Mouse (Mus musculus) urinary bladder, postnatal 36 days (tissue): ENCODE measurements around the gene Gramd4.
"Not testable (repeated sequence)": the region's sequence is repeated elsewhere in the genome, so short reads cannot be mapped to it uniquely, and the experiment has no call there.

Experiments
- DNase-seq, 2 experiments: peaks; one replicate each; pipeline ENCODE4 v3.0.0; 2022; ENCODE audit warnings: low spot score in 2 of 2, mixed read lengths in 1 of 2

Gramd4 gene

GRCm38 (mm10) chr15:86090578-86090977, 33.1 kb downstream of the Gramd4 start:
- no peak for DNase-seq

DNA sequence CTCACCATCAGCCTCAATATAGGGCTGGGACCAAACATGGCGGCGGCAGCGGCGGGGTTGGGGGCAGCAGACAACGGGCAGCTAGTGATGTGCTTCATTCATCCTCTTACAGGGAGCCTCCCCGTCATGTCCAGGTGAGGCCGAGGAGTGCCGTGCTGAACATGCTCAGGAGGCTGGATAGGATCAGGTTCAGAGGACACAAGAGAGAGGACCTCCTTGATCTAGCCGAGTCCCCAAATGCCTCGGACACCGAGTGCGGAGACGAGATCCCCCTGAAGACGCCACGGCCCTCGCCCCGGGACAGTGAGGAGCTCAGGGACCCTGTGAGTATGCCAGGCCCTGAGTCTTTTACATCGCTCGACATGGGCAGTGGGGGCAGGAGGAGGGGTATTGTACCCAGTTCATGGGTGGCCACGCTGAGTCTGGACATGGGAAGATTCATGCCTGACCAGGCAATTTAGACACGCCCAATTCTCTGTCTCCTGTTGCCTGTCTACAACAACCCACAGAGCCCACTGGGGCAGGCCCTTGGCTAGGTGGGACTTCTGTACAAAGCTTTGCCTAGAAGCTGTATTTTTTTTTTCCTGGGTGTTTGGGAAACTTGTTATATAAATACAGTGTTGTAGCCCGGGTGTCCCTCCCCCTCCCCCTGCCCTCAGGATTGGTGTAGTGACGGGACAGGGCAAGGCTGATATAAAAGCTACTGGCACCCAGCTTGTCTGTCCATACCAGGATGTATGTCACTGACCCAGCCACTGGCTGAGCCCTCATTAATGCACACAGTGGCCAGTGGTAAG, 33.9 kb downstream of the Gramd4 start:
- DNase-seq: no peak

- no peak for DNase-seq
Observed at GRCm38 (mm10) chr15:86091998-86092670, 34.6 kb downstream of the Gramd4 start.

DNA sequence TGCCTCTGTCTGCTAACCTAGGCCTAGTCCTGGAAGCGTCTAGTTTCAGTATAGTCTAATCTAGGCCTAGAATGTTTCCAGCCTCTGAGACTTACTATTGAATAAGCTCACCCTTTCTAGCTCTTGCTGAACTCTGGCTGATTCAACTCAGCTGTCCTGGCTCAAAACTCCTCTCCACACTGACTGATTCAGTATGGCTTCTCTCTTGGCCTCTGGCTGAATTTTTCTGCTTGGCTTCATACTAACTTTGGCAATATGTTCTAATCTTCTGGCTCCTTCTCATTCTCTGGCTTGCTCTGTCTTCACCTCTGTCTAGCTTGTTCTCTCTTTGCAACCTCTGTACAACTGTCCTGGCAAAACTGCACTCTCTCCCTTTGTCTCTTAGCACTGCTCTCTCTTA, 35.7 kb downstream of the Gramd4 start:
- no peak for DNase-seq

DNA sequence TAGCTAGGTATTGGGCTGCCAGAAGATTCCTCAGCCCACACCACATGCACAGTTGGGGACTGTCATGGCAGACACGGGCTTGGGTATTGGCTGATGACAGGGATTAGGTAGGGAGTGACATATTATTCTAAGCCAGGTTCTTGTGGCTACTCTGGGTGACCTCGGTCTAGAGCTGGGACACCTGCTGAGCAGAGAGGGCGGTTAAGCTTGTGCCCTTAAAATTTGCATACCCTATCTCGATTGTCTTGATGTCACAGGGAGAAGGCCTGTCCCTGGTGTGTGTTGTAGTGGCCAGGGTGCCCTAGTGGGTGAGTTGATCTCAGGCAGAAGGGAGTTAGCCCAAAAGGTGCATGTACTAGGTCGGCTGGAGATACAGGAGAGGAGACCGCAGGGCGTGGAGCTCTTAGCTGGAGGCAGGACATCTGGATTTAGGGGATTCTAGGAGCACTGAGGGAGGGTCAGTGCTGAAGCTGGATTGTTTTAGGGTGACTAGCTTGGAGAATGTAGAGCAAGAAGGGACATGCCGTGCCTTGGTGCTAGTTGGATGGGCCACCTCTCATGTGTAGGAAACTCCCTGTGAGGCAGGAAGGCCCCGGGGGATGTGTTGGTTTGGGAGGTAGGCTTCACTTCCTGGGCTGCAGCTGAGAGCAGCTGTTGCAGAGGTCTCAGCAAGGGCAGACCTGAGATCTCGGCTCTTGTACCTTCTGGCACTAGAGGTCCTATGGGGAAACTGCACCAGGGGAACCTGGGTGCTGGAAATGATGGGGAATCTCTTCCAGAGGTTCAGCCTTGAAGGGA, 37.0 kb downstream of the Gramd4 start:
- DNase-seq: no peak

DNA sequence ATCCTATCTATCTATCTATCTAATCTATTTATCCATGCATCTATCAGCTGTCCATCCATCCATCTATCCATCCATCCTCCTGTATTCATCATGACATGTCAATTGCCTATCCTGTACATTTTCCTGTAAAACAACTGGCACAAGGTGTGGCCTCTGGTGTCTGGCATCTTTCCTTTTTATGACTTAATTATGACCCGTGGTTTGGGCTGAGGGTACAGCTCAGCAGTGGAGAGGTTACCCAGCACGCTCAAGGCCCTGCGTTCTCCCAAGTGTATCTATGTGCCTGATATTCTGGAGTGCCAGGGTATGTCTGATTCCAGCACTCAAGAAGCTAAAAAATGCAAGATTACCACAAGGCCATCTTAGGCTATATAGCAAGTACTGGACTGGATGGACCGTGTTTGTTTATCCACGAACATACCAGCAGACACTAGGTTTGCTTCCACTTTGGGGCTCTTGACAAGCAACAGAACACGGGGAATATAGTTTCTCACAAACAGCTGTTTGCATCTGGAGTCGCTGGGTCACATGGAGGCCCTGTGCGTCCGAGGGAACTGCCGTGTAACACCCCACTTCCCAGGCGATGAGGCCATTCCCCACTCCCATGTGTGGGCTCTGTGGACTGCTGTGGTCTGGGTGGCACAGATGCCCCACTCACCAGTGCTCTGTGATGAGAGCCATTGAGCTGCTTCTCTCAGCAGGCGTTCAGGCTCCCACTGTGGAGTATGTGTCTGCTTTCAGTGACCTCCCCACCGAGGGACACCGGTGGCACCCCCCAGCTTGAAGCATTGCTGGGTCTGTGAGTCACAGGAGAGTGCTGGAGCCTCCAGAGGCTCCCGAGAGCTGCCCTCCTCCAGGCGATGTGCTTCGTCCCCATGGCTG, 38.5 kb downstream of the Gramd4 start:
- DNase-seq: no peak

DNA sequence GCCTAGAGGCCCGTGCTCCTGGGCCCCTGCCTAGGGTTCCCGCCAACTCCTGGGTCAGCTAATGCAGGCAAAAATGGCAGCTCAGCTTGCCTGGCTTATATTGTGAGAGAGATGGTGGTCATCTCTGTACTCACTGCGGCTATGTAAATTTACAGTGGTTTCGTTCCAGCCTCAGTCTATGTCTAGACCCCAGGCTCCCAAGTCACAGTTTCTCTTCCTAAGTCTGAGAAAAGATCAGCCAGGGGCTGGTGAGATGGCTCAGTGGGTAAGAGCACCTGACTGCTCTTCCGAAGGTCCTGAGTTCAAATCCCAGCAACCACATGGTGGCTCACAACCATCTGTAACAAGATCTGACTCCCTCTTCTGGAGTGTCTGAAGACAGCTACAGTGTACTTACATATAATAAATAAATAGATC, 39.1 kb downstream of the Gramd4 start:
- DNase-seq: not testable (repeated sequence)

DNA sequence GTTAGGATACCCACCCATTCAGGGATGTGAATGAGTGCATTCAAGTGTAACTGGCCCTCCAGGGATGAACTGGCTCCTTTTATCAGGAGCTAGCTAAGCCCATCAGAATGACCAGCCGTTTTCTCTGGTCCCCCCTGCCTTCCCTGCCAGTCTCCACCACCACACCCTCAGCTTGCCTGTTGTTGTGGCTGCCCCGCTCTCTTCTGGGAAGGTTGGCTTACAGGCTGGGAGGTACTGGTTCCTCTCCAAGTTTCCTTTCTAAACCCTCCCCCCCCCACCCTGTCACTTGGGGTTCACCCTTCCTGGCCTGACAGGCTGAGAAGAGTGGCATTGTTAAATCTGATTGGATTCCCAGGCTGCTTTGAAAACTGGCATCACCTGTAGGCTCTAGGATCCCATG, 40.4 kb downstream of the Gramd4 start:
- no peak for DNase-seq

GRCm38 (mm10) chr15:86101585-86101984, 44.1 kb downstream of the Gramd4 start:
- DNase-seq: no peak

GRCm38 (mm10) chr15:86102308-86102707, 44.8 kb downstream of the Gramd4 start:
- no peak for DNase-seq

DNA sequence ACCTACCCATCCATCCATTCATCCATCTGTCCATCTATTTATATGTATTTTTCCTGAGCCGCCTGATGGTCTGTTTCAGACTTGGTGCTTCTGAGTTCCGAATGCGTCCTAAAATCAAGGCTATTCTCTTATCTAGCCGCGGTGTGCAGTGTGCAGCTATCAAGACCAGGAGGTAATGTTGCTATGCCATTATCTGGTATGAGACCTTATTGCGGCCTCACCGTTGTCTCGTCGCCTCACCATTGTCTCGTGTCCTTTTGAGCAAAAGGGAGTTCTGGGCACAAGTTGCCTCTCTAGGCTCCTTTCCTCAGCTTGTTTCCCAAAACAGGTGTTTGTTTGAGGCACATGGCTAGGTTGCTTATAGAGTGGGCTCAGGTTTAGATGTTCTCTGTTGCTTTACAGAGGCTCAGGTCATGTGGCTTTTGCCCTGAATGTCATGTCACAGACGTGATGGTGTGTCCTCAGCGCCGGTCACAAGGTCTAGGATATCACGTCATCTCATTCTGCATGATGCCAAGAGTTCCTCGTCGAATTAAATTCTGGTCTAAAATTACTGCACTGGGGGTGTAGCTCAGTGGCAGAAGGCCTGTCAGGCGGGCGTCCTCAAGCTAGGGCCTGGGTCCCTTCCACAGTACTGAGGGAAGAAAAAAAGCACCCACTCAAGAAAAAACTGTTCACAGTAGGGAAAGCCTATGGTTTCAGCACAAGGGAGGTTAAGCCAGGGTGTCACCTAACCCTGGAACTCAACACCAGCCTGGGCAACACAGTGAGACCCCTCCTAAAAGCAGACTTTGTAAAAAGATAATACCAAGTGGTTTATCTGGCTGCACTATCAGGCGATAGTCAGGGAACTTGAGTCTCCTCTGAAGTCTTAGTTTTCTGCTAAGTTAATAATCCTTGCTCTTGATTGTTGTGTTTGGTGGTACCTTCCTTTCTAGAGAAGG, 47.2 kb downstream of the Gramd4 start:
- no peak for DNase-seq

DNA sequence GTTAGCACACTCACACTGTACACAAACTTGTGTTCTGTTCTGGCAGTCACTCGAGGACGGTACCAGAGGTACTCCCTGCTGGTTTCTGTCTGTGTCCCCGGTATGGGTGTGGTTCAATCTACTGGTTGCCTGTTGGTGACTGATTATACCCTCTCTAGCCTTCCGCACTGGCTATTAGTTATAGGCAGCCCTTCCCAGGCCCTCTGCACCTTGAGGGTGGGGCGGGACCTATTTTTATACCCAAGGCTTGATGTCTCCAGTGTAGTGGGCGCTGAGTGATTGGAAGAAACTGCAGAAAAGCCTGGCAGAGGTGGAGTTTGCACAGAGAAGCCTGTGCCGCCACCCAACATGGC, 47.8 kb downstream of the Gramd4 start:
- no peak for DNase-seq

DNA sequence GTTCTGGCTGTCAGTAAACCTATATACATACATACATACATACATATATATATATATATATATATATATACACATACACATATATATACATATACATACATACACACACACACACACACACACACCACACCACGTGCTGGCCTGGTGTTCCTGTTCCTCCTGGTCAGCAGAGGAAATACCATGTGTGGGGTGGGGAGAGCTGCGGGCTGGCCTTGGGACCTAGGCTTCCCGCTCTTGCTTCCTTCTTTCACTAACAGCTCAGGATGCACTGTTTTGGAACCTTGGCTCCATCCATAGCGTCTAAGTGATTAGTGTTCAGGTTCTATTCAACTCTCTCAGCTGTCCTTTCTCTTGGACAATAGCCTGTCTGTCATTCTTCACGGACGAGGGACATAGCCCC, 48.3 kb downstream of the Gramd4 start:
- no peak for DNase-seq

GRCm38 (mm10) chr15:86107831-86108471, 50.5 kb downstream of the Gramd4 start:
- no peak for DNase-seq

DNA sequence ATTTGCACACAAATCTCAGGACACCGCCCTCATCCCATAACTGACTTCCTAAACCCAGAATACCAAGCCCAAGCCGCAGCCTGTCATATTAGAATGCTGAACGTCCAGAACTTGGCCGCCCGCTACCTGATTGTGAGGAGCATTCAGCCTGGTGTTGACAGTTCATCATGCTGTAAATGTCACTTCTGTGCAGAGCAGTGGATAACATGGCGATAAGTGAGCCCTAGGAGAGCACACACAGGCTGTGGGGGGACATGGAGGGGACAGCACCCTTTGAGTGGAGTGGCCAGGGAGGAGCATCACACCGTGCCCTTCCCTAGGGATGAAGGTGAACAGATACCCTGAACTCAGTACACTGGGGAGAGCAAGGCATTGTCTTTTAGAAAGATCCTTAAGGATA, 51.8 kb downstream of the Gramd4 start:
- DNase-seq: no peak

- no peak for DNase-seq
Observed at GRCm38 (mm10) chr15:86109650-86110211, 52.2 kb downstream of the Gramd4 start.

- DNase-seq: no peak
Observed at GRCm38 (mm10) chr15:86110361-86111103, 53.0 kb downstream of the Gramd4 start.

DNA sequence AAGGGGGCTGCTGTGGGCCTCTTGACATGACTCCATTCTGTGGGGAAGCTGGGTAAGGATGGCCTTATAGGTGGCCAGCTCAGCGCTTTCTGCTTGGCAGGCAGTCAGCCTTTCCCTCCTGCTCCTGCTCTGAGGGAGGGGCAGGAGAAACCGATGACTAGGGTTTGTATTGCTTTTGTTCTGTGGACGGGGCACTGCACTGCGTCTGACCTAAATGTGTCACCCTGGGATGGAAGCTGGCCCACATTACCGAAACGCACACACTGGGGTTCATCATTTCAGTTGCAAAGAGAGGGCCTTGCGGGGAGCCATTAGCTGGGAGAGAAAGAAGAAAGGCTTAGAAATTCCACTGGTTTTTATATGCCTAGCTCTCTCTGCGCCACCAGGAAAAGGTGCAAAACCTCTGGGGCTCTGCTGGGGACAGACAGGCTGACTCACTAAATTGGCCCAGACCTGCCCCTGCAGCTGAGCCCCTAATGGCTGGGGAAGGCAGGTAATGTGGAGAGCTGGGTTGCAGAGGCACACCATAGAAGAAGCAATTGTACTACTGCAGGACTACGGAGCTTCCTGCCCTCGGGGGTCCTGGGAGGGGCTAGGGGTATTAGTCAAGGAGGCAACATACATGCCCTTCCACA, 55.3 kb downstream of the Gramd4 start:
- DNase-seq: peak in 1 of 2 experiments; percentile 13
